Mouse (Mus musculus) embryonic facial prominence, embryonic 12.5 days (tissue): ENCODE results near the gene Mylk4. TPM values are rescaled to one million over a fixed set of nuclear protein-coding genes. Genes with fewer than 3 reads are reported as not detected.

Experiments
- ATAC-seq: fragments of 200-750 bp; cut with Nextera tagmentation; 2 replicates; pipeline ENCODE4 v1.8.0; 2017; ENCODE audit not compliant: insufficient number of reproducible peaks, insufficient read depth, low FRiP score, low TSS enrichment
- H3K27ac ChIP-seq: fragments of 300-500 bp; sonication (generic); 2 replicates; pipeline ENCODE4 v1.5.1; 2016; ENCODE audit warnings: mild to moderate bottlenecking
- H3K27me3 ChIP-seq: fragments of 300-500 bp; sonication (generic); 2 replicates; pipeline ENCODE4 v1.6.1; 2016; ENCODE audit warnings: mild to moderate bottlenecking, moderate library complexity
- H3K36me3 ChIP-seq: fragments of 300-500 bp; sonication (generic); 2 replicates; pipeline ENCODE4 v1.6.1; 2016; ENCODE audit warnings: mild to moderate bottlenecking
- H3K4me1 ChIP-seq: fragments of 300-500 bp; sonication (generic); 2 replicates; pipeline ENCODE4 v1.6.1; 2016
- H3K4me2 ChIP-seq: fragments of 300-500 bp; sonication (generic); replicated peaks from 2 replicates; pipeline ENCODE4 v1.6.1; 2016; ENCODE audit warnings: mild to moderate bottlenecking, moderate library complexity
- H3K4me3 ChIP-seq: fragments of 300-500 bp; sonication (generic); 2 replicates; pipeline ENCODE4 v1.5.1; 2016; ENCODE audit warnings: mild to moderate bottlenecking
- H3K9ac ChIP-seq: fragments of 300-500 bp; sonication (generic); 2 replicates; pipeline ENCODE4 v1.6.1; 2016; ENCODE audit warnings: mild to moderate bottlenecking, moderate library complexity
- H3K9me3 ChIP-seq: fragments of 300-500 bp; sonication (generic); 2 replicates; pipeline ENCODE4 v1.6.1; 2016; ENCODE audit warnings: mild to moderate bottlenecking, moderate library complexity
- WGBS: fragments of 180-500 bp; shearing (Covaris S2); methylation state at CpG from one replicate; pipeline ENCODE4 v1.1.7; 2016; 5-methylcytosine and 5-hydroxymethylcytosine counted together
- polyA plus RNA-seq: library from polyadenylated mRNA; unstranded; fragments of >200 nt; fragmentation: Nextera tagmentation; extraction: Ambion mirVana; gene quantifications from 2 replicates; pipeline ENCODE4 v1.2.1, GENCODE M21; 2016

The Mylk4 gene
- polyA plus RNA-seq, 1 experiment from 2014 or later = 2.3 TPM

DNA sequence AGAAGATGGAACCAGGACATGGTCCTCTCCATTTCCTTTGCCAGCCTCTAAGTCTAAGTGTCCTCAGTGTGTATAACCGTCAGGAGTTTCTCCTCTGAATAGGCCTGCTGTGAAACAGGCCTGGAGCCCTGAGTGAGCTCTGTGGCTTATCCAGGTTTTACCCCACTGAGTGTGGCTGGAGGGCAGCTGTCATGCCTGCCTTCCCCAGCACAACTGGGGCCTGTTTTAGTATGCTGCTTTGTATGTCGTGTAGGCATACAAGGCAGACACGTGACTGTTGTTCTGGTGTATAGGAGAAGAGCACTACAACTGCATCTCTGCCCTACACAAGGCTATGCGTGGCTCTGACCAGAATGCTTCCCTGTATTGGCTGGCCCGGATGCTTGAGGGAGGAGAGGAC is 36.2 kb upstream of the Mylk4 start:
- peaks cover 49% of the 10 kb centered on the region for H3K36me3 ChIP-seq
- H3K27ac ChIP-seq = no peak overlapping the region
- no peak overlapping the region for H3K9ac ChIP-seq
- no peaks in the 10 kb centered on the region for H3K4me1 ChIP-seq
- H3K4me3 ChIP-seq = no peak overlapping the region
- ATAC-seq = peak; percentile 15; the same call in 1 of the 2 replicates
- no peak overlapping the region for H3K4me2 ChIP-seq
- WGBS = 92% methylated on average over 5 of the region's 5 CpGs
- H3K27me3 ChIP-seq = no peaks in the 10 kb centered on the region
- H3K9me3 ChIP-seq = no peaks in the 10 kb centered on the region

- H3K4me2 ChIP-seq = no peak overlapping the region
- no peak overlapping the region for H3K4me3 ChIP-seq
- H3K27me3 ChIP-seq = no peaks in the 10 kb centered on the region
- no peak for ATAC-seq
- H3K27ac ChIP-seq = no peak overlapping the region
- no peaks in the 10 kb centered on the region for H3K9me3 ChIP-seq
- 92% methylated on average over 3 of the region's 3 CpGs for WGBS
- H3K4me1 ChIP-seq = no peaks in the 10 kb centered on the region
- H3K36me3 ChIP-seq = peaks cover 52% of the 10 kb centered on the region
- H3K9ac ChIP-seq = no peak overlapping the region
These were observed 35.5 kb upstream of the Mylk4 start for GRCm38 (mm10) chr13:32819241-32819640.

- 80% methylated on average over 3 of the region's 3 CpGs for WGBS
- no peak for ATAC-seq
- H3K9ac ChIP-seq = no peak overlapping the region
- H3K4me2 ChIP-seq = no peak overlapping the region
- peaks cover 8% of the 10 kb centered on the region for H3K4me1 ChIP-seq
- H3K4me3 ChIP-seq = no peak overlapping the region
- H3K9me3 ChIP-seq = no peaks in the 10 kb centered on the region
- no peaks in the 10 kb centered on the region for H3K27me3 ChIP-seq
- H3K36me3 ChIP-seq = peaks cover 24% of the 10 kb centered on the region
- H3K27ac ChIP-seq = no peak overlapping the region
These were observed 23.9 kb upstream of the Mylk4 start for GRCm38 (mm10) chr13:32807624-32808023.

DNA sequence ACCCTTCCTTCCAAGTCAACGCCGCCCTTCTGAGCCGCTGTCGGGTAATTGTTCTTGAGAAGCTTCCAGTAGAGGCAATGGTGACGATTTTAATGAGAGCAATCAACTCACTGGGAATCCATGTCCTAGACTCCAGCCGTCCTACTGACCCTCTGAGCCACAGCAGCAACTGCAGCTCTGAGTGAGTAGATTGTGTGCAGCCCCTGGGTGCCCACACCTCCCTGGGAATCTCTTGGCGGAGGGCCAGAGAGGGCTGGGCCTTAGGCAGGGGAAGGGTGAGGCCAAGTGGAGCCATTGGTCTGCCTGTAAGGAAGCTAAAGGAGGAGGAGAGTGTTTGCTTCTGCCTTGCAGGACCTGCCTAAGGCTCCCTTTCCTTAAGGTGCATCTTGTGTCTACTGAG is 23.1 kb upstream of the Mylk4 start:
- no peak for ATAC-seq
- no peak overlapping the region for H3K9ac ChIP-seq
- no peak overlapping the region for H3K27ac ChIP-seq
- H3K4me3 ChIP-seq = no peak overlapping the region
- no peaks in the 10 kb centered on the region for H3K9me3 ChIP-seq
- H3K36me3 ChIP-seq = peaks cover 24% of the 10 kb centered on the region
- H3K4me1 ChIP-seq = peaks cover 8% of the 10 kb centered on the region
- 83% methylated on average over 7 of the region's 7 CpGs for WGBS
- no peaks in the 10 kb centered on the region for H3K27me3 ChIP-seq
- H3K4me2 ChIP-seq = no peak overlapping the region

DNA sequence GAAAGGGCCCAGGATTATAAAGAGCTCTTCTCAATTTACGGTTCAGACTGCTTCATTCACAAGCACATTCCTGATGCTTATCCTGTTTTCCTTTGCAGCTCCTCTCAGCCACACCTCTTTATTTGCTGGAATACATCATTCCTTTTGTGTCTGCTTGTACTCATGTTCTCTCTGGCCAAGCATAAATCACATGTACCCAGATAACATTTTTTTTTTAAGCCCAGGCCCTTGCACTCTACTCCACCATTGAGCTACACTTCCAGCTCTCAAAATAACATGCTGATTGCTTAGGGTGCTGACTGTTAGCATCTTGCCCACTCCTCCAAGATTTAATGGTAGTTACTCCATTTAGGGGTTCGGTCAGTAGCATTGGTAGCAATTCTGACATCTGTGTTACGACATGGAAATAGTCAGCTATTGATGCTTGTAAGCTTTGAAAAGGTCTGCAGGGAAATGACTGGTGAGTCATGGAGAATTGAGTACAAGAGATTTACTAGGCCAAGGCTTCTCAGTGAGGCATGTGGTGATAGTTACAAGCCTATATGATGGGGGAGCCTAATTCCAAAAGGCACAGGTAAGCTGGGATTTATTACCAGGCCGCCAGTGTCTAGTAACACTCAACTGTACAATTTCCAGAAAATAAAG is 20.1 kb upstream of the Mylk4 start:
- ATAC-seq = no peak
- H3K4me3 ChIP-seq = peak overlapping the region; percentile 78
- 0 out of 2 replicates have a peak overlapping the region, but pooled peaks have one; percentile 80 for H3K9ac ChIP-seq
- H3K27me3 ChIP-seq = no peaks in the 10 kb centered on the region
- 74% methylated on average over 4 of the region's 4 CpGs for WGBS
- H3K36me3 ChIP-seq = peaks cover 16% of the 10 kb centered on the region
- no peak overlapping the region for H3K27ac ChIP-seq
- peaks cover 8% of the 10 kb centered on the region for H3K4me1 ChIP-seq
- H3K4me2 ChIP-seq = peak overlapping the region; percentile 84
- no peaks in the 10 kb centered on the region for H3K9me3 ChIP-seq

DNA sequence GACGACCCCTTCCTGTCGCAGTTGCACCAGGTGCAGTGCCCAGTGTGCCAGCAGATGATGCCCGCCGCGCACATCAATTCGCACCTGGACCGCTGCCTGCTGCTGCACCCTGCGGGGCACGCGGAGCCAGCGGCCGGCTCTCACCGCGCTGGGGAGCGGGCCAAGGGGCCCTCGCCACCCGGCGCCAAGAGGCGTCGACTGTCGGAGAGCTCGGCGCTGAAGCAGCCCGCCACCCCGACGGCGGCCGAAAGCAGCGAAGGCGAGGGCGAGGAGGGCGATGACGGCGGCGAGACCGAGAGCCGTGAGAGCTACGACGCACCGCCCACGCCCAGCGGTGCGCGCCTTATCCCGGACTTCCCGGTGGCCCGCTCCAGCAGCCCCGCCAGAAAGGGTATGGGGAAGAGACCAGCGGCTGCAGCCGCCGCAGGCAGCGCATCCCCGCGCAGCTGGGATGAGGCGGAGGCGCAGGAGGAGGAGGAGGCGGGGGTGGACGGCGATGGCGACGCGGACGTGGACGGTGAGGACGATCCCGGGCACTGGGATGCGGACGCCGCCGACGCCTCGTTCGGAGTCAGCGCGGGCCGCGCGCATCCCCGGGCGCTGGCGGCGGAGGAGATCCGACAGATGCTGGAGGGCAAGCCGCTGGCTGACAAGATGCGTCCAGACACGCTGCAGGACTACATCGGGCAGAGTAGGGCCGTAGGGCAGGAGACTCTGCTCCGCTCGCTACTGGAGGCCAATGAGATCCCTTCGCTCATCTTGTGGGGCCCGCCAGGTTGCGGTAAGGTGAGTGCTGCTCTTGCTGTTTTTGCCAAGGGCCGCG is 18.7 kb upstream of the Mylk4 start, which contains the start of gene D930007J09Rik:
Gene D930007J09Rik (minus strand): TSS at position 591 of the 823 bp plus-strand sequence.
- Histone ChIP-seq H3K4me3 (peak within 1 kb of the TSS; percentile 78), H3K36me3 (peaks cover 11% of the 10 kb centered on the region), H3K4me1 (peaks cover 8% of the 10 kb centered on the region), H3K27ac (peak within 1 kb of the TSS; percentile 42), H3K9ac (peak within 1 kb of the TSS; percentile 80), H3K9me3 (no peaks in the 10 kb centered on the region), H3K4me2 (peak within 1 kb of the TSS; percentile 84), H3K27me3 (no peaks in the 10 kb centered on the region)
- peak; percentile 67; the same call in 1 of the 2 replicates for ATAC-seq
- WGBS = under 1% methylated on average over 93 of the region's 95 CpGs

GRCm38 (mm10) chr13:32801693-32802221 is 18.0 kb upstream of the Mylk4 start, which contains the start of gene Wrnip1:
Gene Wrnip1, plus strand, starts transcription at chr13:32802038.
- H3K4me3 ChIP-seq = peak within 1 kb of the TSS; percentile 78
- peak within 1 kb of the TSS; percentile 57 for H3K27ac ChIP-seq
- H3K4me1 ChIP-seq = peaks cover 8% of the 10 kb centered on the region
- no peaks in the 10 kb centered on the region for H3K27me3 ChIP-seq
- no peaks in the 10 kb centered on the region for H3K9me3 ChIP-seq
- peaks cover 7% of the 10 kb centered on the region for H3K36me3 ChIP-seq
- peak within 1 kb of the TSS; percentile 80 for H3K9ac ChIP-seq
- ATAC-seq = peak; percentile 98
- WGBS = under 1% methylated on average over 50 of the region's 51 CpGs
- H3K4me2 ChIP-seq = peak within 1 kb of the TSS; percentile 84

- no peak overlapping the region; the same call in 1 of the 2 replicates for H3K4me3 ChIP-seq
- H3K4me1 ChIP-seq = peaks cover 8% of the 10 kb centered on the region
- no peak overlapping the region for H3K27ac ChIP-seq
- H3K27me3 ChIP-seq = no peaks in the 10 kb centered on the region
- H3K9ac ChIP-seq = no peak overlapping the region
- no peaks in the 10 kb centered on the region for H3K36me3 ChIP-seq
- ATAC-seq = no peak
- peak overlapping the region; percentile 84 for H3K4me2 ChIP-seq
- H3K9me3 ChIP-seq = no peaks in the 10 kb centered on the region
These were observed 17.1 kb upstream of the Mylk4 start for GRCm38 (mm10) chr13:32800859-32801258.

GRCm38 (mm10) chr13:32799131-32799530 is 15.4 kb upstream of the Mylk4 start:
- Histone ChIP-seq H3K27me3 (no peaks in the 10 kb centered on the region), H3K36me3 (no peaks in the 10 kb centered on the region), H3K27ac (no peak overlapping the region), H3K9me3 (no peaks in the 10 kb centered on the region), H3K9ac (no peak overlapping the region), H3K4me1 (peaks cover 8% of the 10 kb centered on the region), H3K4me2 (no peak overlapping the region), H3K4me3 (no peak overlapping the region)
- WGBS = 63% methylated on average over 2 of the region's 2 CpGs
- no peak for ATAC-seq

DNA sequence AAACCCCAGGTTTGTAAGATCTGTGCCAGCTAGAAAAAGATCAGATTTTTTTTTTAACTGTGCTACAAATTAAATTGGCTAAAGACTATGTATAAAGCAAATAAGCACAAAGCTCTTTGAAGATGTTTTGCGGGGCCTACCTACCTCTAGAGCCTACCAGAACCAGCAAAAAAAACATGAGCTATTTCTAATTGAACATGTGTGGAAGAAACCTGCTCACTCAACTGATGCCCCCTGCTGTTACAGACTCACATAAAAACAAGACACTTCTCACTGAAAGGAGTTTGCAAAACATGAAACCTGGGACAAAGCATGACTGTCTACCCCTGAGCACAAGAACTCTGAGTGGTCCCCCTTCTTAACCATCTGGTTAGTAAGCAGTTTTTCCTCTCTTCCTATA is 13.3 kb upstream of the Mylk4 start:
- Histone ChIP-seq H3K9me3 (no peaks in the 10 kb centered on the region), H3K27me3 (no peaks in the 10 kb centered on the region), H3K9ac (no peak overlapping the region), H3K36me3 (no peaks in the 10 kb centered on the region), H3K4me1 (no peaks in the 10 kb centered on the region), H3K4me2 (no peak overlapping the region), H3K4me3 (no peak overlapping the region), H3K27ac (no peak overlapping the region)
- no peak for ATAC-seq
- WGBS = 77% methylated on average over 1 of the region's 1 CpGs

DNA sequence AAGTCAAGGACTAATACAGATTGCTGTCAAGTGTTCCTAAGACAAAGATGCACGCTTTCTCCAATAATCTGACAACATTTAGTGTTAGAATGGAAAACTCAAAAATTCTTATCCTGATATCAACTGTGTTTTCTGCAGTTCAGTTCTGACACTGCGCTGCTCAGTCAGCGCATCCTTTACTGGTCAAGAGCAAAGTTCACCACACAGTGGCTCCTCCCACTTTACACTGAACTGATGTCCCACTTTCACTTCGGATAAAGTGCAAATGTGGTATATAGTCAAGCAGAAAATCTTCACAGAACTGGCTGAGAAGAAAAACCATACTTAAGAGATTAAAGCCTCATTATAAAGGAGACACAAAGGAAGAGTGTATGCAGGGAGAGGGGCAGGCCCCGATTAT is 11.4 kb upstream of the Mylk4 start:
- no peaks in the 10 kb centered on the region for H3K36me3 ChIP-seq
- H3K27ac ChIP-seq = no peak overlapping the region
- no peaks in the 10 kb centered on the region for H3K4me1 ChIP-seq
- no peaks in the 10 kb centered on the region for H3K27me3 ChIP-seq
- no peak overlapping the region for H3K9ac ChIP-seq
- no peak for ATAC-seq
- WGBS = 91% methylated on average over 5 of the region's 5 CpGs
- no peak overlapping the region for H3K4me3 ChIP-seq
- no peak overlapping the region for H3K4me2 ChIP-seq
- no peaks in the 10 kb centered on the region for H3K9me3 ChIP-seq

GRCm38 (mm10) chr13:32794619-32795018 is 10.9 kb upstream of the Mylk4 start:
- Histone ChIP-seq H3K27me3 (no peaks in the 10 kb centered on the region), H3K9me3 (no peaks in the 10 kb centered on the region), H3K4me2 (no peak overlapping the region), H3K4me1 (no peaks in the 10 kb centered on the region), H3K9ac (no peak overlapping the region), H3K27ac (no peak overlapping the region), H3K4me3 (no peak overlapping the region), H3K36me3 (no peaks in the 10 kb centered on the region)
- WGBS = 61% methylated on average over 2 of the region's 2 CpGs
- ATAC-seq = no peak
